ENCODE assay signal across 23 mouse cellular contexts in genomic region chr7:43851616-43852015, GRCm38 (mm10). TPM values are rescaled to one million over a fixed set of nuclear protein-coding genes. Genes with fewer than 3 reads are reported as not detected.
"Had no signal": no experiment of that assay in that cellular context is flagged by ENCODE, and none has a peak within 500 bp of the region (broad histone marks: within the 10 kb centered on the region; RNA-seq: fewer than 3 reads in every experiment).

No protein-coding gene starts in this region.

- DNase-seq: retina, postnatal 1 day; right cerebral cortex, adult 18-20 months; right cerebral cortex, postnatal 14 days; right cerebral cortex, postnatal 25 days; right cerebral cortex, postnatal 4 days; spleen, adult 18-20 months; thymus, adult 18-20 months; thymus, adult 2 months; thymus, postnatal 14 days; thymus, postnatal 25 days; thymus, postnatal 36 days; thymus, postnatal 4 days had no signal

- H3K27ac ChIP-seq: neural tube, embryonic 13.5 days; neural tube, embryonic 15.5 days; stomach, embryonic 15.5 days; stomach, postnatal 0 days had no signal

- H3K4me1 ChIP-seq: neural tube, embryonic 13.5 days; neural tube, embryonic 15.5 days; stomach, embryonic 15.5 days had no signal

- H3K9ac ChIP-seq: neural tube, embryonic 13.5 days; neural tube, embryonic 15.5 days; stomach, embryonic 15.5 days had no signal

- H3K9me3 ChIP-seq: neural tube, embryonic 13.5 days; neural tube, embryonic 15.5 days; stomach, embryonic 15.5 days had no signal

- H3K27me3 ChIP-seq: neural tube, embryonic 13.5 days; neural tube, embryonic 15.5 days; stomach, embryonic 15.5 days had no signal

- H3K4me3 ChIP-seq: neural tube, embryonic 13.5 days; neural tube, embryonic 15.5 days; stomach, embryonic 15.5 days had no signal

- H3K36me3 ChIP-seq: neural tube, embryonic 13.5 days; neural tube, embryonic 15.5 days; stomach, embryonic 15.5 days had no signal

RNA-seq across cellular contexts. Expression of gene Klk5, which starts 9.8 kb away (rescaled TPM):
- total RNA-seq: neutrophil, adult 5-6 weeks had no signal
- polyA plus RNA-seq: neural tube, embryonic 13.5 days; neural tube, embryonic 14.5 days; neural tube, embryonic 15.5 days; small intestine, adult 2 months; spleen, adult 2 months; stomach, embryonic 14.5 days; stomach, embryonic 15.5 days; testis, adult 2 months; urinary bladder, adult 2 months had no signal

RNA-seq across cellular contexts. Expression of gene Klk6, which starts 27.3 kb away (rescaled TPM):
- total RNA-seq: neutrophil, adult 5-6 weeks had no signal
- polyA plus RNA-seq: neural tube, embryonic 13.5 days; neural tube, embryonic 14.5 days; neural tube, embryonic 15.5 days; small intestine, adult 2 months; spleen, adult 2 months; stomach, embryonic 14.5 days; testis, adult 2 months had no signal

RNA-seq across cellular contexts. Expression of gene Klk4, which starts 29.3 kb away (rescaled TPM):
- total RNA-seq: neutrophil, adult 5-6 weeks had no signal
- polyA plus RNA-seq: neural tube, embryonic 15.5 days; small intestine, adult 2 months; spleen, adult 2 months; stomach, embryonic 14.5 days; stomach, embryonic 15.5 days; stomach, postnatal 0 days; testis, adult 2 months; urinary bladder, adult 2 months had no signal

RNA-seq across cellular contexts. Expression of gene Klk7, which starts 40.5 kb away (rescaled TPM):
- total RNA-seq: neutrophil, adult 5-6 weeks had no signal
- polyA plus RNA-seq: neural tube, embryonic 13.5 days; neural tube, embryonic 14.5 days; neural tube, embryonic 15.5 days; small intestine, adult 2 months; spleen, adult 2 months; stomach, embryonic 14.5 days; stomach, embryonic 15.5 days; testis, adult 2 months; urinary bladder, adult 2 months had no signal
